Mouse (Mus musculus): ENCODE results near the gene Larp7. TPM values are rescaled to one million over a fixed set of nuclear protein-coding genes. Genes with fewer than 3 reads are reported as not detected.
A peak's percentile ranks its signal among the peaks of the same experiment; 100 is the strongest.

The Larp7 gene
- polyA plus RNA-seq, 1 experiment from 2014 or later: 59.2 TPM

GRCm38 (mm10) chr3:127498742-127499400 lies 54.3 kb downstream of the Larp7 start, which contains the start of gene Ank2:
TSS of gene Ank2 (minus strand) at chr3:127499350.
- WGBS: under 1% methylated on average over 62 of the region's 62 CpGs
- peaks cover 8% of the 10 kb centered on the region; the same call in 1 of the 2 replicates for H3K4me1 ChIP-seq (ENCODE audit: control insufficient read depth, insufficient read depth, low read length)
- H3K4me2 ChIP-seq (replicated peaks; ENCODE audit: low read depth, low read length): peak within 1 kb of the TSS; percentile 100
- no peaks in the 10 kb centered on the region for H3K36me3 ChIP-seq (ENCODE audit: control insufficient read depth, insufficient read depth, low read length)
- peak within 1 kb of the TSS; percentile 33 for H3K9ac ChIP-seq (replicated peaks; ENCODE audit: low read depth, low read length)
- H3K4me3 ChIP-seq (ENCODE audit: low read depth, low read length): peak within 1 kb of the TSS; percentile 59
- H3K9me3 ChIP-seq (ENCODE audit: control insufficient read depth, low read depth, low read length): no peaks in the 10 kb centered on the region
- no peak within 1 kb of the TSS for H3K27ac ChIP-seq (ENCODE audit: low read length)
- ATAC-seq (ENCODE audit: insufficient number of reproducible peaks, insufficient read depth, low FRiP score, low read depth): peak; percentile 81; the same call in 1 of the 2 replicates
- peaks cover 12% of the 10 kb centered on the region; the same call in 1 of the 2 replicates for H3K27me3 ChIP-seq (ENCODE audit: control insufficient read depth, insufficient read depth, low read length)

GRCm38 (mm10) chr3:127498197-127498741 lies 54.9 kb downstream of the Larp7 start:
- 1% methylated on average over 23 of the region's 23 CpGs for WGBS
- Histone ChIP-seq H3K9me3 (ENCODE audit: control insufficient read depth, low read depth, low read length) (no peaks in the 10 kb centered on the region), H3K4me3 (ENCODE audit: low read depth, low read length) (peak overlapping the region; percentile 59), H3K4me1 (ENCODE audit: control insufficient read depth, insufficient read depth, low read length) (peaks cover 8% of the 10 kb centered on the region; the same call in 1 of the 2 replicates), H3K36me3 (ENCODE audit: control insufficient read depth, insufficient read depth, low read length) (no peaks in the 10 kb centered on the region), H3K4me2 (replicated peaks; ENCODE audit: low read depth, low read length) (peak overlapping the region; percentile 100), H3K9ac (replicated peaks; ENCODE audit: low read depth, low read length) (peak overlapping the region; percentile 33), H3K27ac (ENCODE audit: low read length) (no peak overlapping the region), H3K27me3 (ENCODE audit: control insufficient read depth, insufficient read depth, low read length) (peaks cover 12% of the 10 kb centered on the region; the same call in 1 of the 2 replicates)
- peak; percentile 76 for ATAC-seq (ENCODE audit: insufficient number of reproducible peaks, insufficient read depth, low FRiP score, low read depth)

- Histone ChIP-seq H3K36me3 (ENCODE audit: control insufficient read depth, insufficient read depth, low read length) (no peaks in the 10 kb centered on the region), H3K4me1 (ENCODE audit: control insufficient read depth, insufficient read depth, low read length) (no peaks in the 10 kb centered on the region), H3K4me3 (ENCODE audit: low read depth, low read length) (no peak overlapping the region), H3K27me3 (ENCODE audit: control insufficient read depth, insufficient read depth, low read length) (peaks cover 2% of the 10 kb centered on the region; the same call in 1 of the 2 replicates), H3K27ac (ENCODE audit: low read length) (no peak overlapping the region), H3K4me2 (replicated peaks; ENCODE audit: low read depth, low read length) (no peak overlapping the region), H3K9ac (replicated peaks; ENCODE audit: low read depth, low read length) (no peak overlapping the region), H3K9me3 (ENCODE audit: control insufficient read depth, low read depth, low read length) (no peaks in the 10 kb centered on the region)
- no peak for ATAC-seq (ENCODE audit: insufficient number of reproducible peaks, insufficient read depth, low FRiP score, low read depth)
- WGBS: 86% methylated on average over 3 of the region's 3 CpGs
These were observed 60.5 kb downstream of the Larp7 start for GRCm38 (mm10) chr3:127492663-127493062.

GRCm38 (mm10) chr3:127487302-127487701 lies 65.8 kb downstream of the Larp7 start:
- Histone ChIP-seq H3K27ac (ENCODE audit: low read length) (no peak overlapping the region), H3K4me3 (ENCODE audit: low read depth, low read length) (no peak overlapping the region), H3K4me2 (replicated peaks; ENCODE audit: low read depth, low read length) (no peak overlapping the region), H3K36me3 (ENCODE audit: control insufficient read depth, insufficient read depth, low read length) (no peaks in the 10 kb centered on the region), H3K9ac (replicated peaks; ENCODE audit: low read depth, low read length) (no peak overlapping the region), H3K4me1 (ENCODE audit: control insufficient read depth, insufficient read depth, low read length) (no peaks in the 10 kb centered on the region), H3K27me3 (ENCODE audit: control insufficient read depth, insufficient read depth, low read length) (no peaks in the 10 kb centered on the region), H3K9me3 (ENCODE audit: control insufficient read depth, low read depth, low read length) (no peaks in the 10 kb centered on the region)
- ATAC-seq (ENCODE audit: insufficient number of reproducible peaks, insufficient read depth, low FRiP score, low read depth): no peak
- WGBS: 67% methylated on average over 7 of the region's 7 CpGs

MicroRNAs within 50 kb of the gene (microRNA counts, 519-probe panel; counts per million panel counts)
- not detected for microRNA mmu-miR-302a
- microRNA mmu-miR-302b: not detected
- microRNA mmu-miR-302c: not detected
- microRNA mmu-miR-302d: not detected
- 2,893 counts per million, percentile 50 among the panel's probes with 10 or more counts for microRNA mmu-miR-367

Small RNAs within 50 kb of the gene (microRNA-seq; reads per million reads assigned to microRNA genes)
- 57.0 reads per million, percentile 39 among the genes with 10 or more reads in this experiment for gene Mir302a
- gene Mir302b: 38.5 reads per million, percentile 36 among the genes with 10 or more reads in this experiment
- gene Mir302c: 8.3 reads per million, percentile 18 among the genes with 10 or more reads in this experiment
- 60.4 reads per million, percentile 41 among the genes with 10 or more reads in this experiment for gene Mir302d
- not detected for gene Mir367

Other genes with a start within 250 kb of the Larp7 start
- gene Ank2, start 54.0 kb downstream of the Larp7 start, polyA plus RNA-seq (2014; fragmentation: Nextera tagmentation; extraction: Ambion mirVana): 50.0 and 52.4 TPM in 2 replicates
- 11.1 and 13.6 TPM in 2 replicates for gene Zgrf1, start 140 bp upstream of the Larp7 start, polyA plus RNA-seq (2014; fragmentation: Nextera tagmentation; extraction: Ambion mirVana)
- not detected in 2 replicates for gene Neurog2, start 79.8 kb upstream of the Larp7 start, polyA plus RNA-seq (2014; fragmentation: Nextera tagmentation; extraction: Ambion mirVana)
- gene Alpk1, start 227.2 kb upstream of the Larp7 start, polyA plus RNA-seq (2014; fragmentation: Nextera tagmentation; extraction: Ambion mirVana): 2.9 and 3.5 TPM in 2 replicates
- 4.5 and 6.1 TPM in 2 replicates for gene Tifa, start 236.5 kb upstream of the Larp7 start, polyA plus RNA-seq (2014; fragmentation: Nextera tagmentation; extraction: Ambion mirVana)